Mouse (Mus musculus): ENCODE results near the gene Bsnd.

DNA sequence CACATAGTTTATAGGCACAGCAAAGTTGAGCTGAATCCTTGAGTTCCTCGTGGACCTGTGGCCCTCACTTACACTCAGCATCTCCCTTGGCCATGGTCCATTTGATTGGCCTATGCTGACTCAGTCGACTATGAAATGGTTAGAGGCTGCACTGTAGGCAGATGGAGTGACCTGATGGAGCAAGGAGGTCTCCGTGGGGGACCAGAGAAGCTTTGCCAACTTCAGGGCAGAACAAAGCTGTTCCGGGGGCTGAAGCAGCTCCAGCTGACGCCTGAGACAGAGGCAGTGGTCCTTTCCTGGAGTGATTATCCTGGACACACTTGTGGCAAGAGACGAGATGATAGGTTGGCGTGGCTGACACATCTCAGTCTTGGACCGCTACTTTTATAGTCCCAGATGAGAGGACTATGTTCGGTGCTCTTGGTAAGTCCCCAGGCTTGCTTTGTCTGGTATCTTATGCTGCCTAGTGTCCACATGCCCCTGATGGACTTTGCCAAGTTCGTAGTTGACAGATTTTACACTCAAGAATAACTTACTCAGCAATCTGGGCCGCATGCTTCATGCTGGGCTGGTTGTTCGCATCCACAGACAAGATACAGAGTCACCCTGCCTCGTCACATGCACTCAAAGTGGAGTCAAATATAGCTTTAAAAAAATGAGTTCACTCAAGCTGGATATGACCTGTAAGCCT lies 24.5 kb downstream of the Bsnd start:
- TF ChIP-seq CTCF (conservative IDR thresholded peaks at IDR 0.05; ENCODE audit: low read length) (no peak), NANOG (IDR thresholded peaks at IDR 0.05; ENCODE audit: borderline replicate concordance, low read length) (no peak)
